Mouse (Mus musculus): ENCODE data around the gene Atn1. TPM values are rescaled to one million over a fixed set of nuclear protein-coding genes. Genes with fewer than 3 reads are reported as not detected.
A peak's percentile ranks its signal among the peaks of the same experiment; 100 is the strongest.

Gene Atn1
- polyA plus RNA-seq, 1 experiment: 83.5 TPM

DNA sequence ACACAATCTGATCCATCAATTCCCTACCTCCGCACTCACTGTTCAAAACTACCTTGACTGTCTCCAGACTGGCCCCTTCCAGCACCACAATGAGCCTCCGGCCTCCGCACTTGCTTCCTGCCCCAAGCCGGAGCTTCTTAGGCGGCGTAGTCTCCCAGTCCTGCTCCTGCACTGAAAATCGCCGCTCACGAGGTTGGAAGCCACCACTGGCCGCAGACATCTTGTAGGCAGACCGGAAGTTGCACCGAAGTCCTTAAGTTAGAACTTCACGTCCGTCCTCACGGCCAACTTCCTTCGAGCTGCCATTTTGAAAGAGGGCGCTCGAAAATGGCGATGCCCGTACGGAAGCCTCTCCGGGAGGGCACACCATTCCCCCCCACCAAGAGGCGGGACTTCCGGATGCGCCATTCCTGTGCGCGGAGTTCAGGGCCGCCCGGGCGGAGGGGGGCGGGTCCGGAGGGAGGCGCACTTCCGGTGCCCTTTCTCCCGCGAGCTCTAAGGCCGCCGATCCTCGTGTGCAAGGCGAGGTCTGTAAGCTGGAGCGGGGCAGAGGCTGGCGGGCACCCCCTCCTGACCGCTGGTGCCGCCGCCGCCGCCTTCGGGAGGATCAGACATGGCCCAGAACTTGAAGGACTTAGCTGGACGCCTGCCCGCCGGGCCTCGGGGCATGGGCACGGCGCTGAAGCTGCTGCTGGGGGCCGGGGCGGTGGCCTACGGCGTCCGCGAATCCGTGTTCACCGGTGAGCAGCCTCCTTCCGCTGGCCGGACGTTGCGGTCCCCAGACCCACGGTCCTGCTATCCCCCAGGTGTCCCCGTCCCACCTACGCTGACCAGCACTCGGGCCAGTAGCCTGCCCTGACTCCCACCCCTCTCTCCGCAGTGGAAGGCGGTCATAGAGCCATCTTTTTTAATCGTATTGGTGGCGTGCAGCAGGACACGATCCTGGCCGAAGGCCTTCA lies 44.2 kb downstream of the Atn1 start, which contains the start of the genes Emg1 and Phb2:
Gene Emg1 (minus strand): TSS at position 355 of the 959 bp plus-strand sequence.
Gene Phb2 (plus strand): TSS at position 513 of the 959 bp plus-strand sequence.
- Histone ChIP-seq H3K27ac (ENCODE audit: insufficient read depth, low read length) (peak within 1 kb of the TSS; percentile 77), H3K27me3 (ENCODE audit: control insufficient read depth, insufficient read depth, low read length) (no peaks in the 10 kb centered on the region), H3K4me3 (replicated peaks; ENCODE audit: insufficient read depth, low read depth, low read length) (peak within 1 kb of the TSS; percentile 93), H3K4me1 (ENCODE audit: control insufficient read depth, insufficient read depth, low read length) (peaks cover 20% of the 10 kb centered on the region)
- peak; percentile 97 to 98 for DNase-seq
- peak; percentile 35; the same call in 1 of the 2 replicates for TF ChIP-seq POLR2A (IDR thresholded peaks at IDR 0.05; ENCODE audit: borderline replicate concordance, insufficient read depth, low read length)
- no peak for TF ChIP-seq CTCF (IDR thresholded peaks at IDR 0.05; ENCODE audit: borderline replicate concordance, insufficient read depth, low read depth, low read length)
- WGBS: under 1% methylated on average over 76 of the region's 76 CpGs

DNA sequence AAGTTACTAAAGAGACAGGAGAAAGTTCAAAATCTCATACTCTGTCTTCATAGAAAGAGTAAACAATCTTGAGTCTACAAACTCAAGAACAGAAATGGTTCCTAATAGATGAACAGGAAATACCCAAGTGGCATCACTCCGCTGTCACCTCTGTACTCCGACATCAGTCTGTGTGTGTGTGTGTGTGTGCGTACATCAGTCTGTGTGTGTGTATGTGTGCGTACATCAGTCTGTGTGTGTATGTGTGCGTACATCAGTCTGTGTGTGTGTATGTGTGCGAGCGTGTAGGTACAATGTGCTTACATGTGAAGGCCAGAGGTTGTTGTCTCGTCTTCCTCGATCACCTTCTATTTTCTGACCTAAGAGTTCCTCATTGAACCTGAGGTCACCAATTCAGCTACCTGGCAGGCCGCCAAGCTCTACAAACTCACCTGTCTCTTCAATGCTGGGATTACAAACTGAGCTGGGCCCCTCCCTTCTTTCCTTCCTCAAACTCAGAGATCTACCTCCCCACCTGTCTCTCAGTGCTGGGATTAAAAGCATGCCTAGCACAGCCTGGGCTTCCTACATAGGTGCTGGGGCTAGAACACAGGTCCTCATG lies 47.9 kb downstream of the Atn1 start:
- Histone ChIP-seq H3K4me1 (ENCODE audit: control insufficient read depth, insufficient read depth, low read length) (peaks cover 15% of the 10 kb centered on the region), H3K4me3 (replicated peaks; ENCODE audit: insufficient read depth, low read depth, low read length) (no peak overlapping the region), H3K27ac (ENCODE audit: insufficient read depth, low read length) (no peak overlapping the region), H3K27me3 (ENCODE audit: control insufficient read depth, insufficient read depth, low read length) (no peaks in the 10 kb centered on the region)
- DNase-seq: no peak
- no peak for TF ChIP-seq POLR2A (IDR thresholded peaks at IDR 0.05; ENCODE audit: borderline replicate concordance, insufficient read depth, low read length)
- no peak for TF ChIP-seq CTCF (IDR thresholded peaks at IDR 0.05; ENCODE audit: borderline replicate concordance, insufficient read depth, low read depth, low read length)
- WGBS: 91% methylated on average over 10 of the region's 10 CpGs

DNA sequence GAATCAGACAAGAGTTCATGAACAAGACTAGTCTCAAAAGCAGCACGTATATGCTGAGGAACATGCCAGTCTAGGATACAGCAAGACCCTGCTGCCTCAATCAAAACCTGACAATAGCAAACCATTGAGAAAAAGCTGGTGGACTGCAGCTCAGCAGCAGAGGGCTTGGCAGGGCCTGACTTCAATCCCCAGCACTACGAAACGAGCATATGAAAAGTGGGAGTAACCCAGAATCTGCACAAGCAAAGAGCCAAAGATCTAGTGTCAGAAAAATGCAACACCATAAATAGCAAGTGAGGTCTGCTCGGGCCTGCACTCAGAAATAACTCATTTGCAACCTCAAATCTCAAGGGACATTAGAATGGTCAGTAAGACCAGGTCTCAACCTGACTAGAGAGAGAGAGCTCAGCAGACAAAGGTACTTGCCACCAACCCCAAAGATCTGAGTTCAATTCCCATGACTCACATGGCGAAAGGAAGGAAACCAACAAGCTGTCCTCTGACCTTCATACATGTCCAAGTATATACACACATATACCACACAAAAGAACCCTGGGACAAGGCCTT lies 50.2 kb downstream of the Atn1 start:
- 55% methylated on average over 5 of the region's 5 CpGs for WGBS
- peaks cover 13% of the 10 kb centered on the region for H3K4me1 ChIP-seq (ENCODE audit: control insufficient read depth, insufficient read depth, low read length)
- H3K4me3 ChIP-seq (replicated peaks; ENCODE audit: insufficient read depth, low read depth, low read length): no peak overlapping the region
- H3K27ac ChIP-seq (ENCODE audit: insufficient read depth, low read length): no peak overlapping the region
- no peak for DNase-seq
- H3K27me3 ChIP-seq (ENCODE audit: control insufficient read depth, insufficient read depth, low read length): no peaks in the 10 kb centered on the region
- TF ChIP-seq CTCF (IDR thresholded peaks at IDR 0.05; ENCODE audit: borderline replicate concordance, insufficient read depth, low read depth, low read length): no peak
- no peak for TF ChIP-seq POLR2A (IDR thresholded peaks at IDR 0.05; ENCODE audit: borderline replicate concordance, insufficient read depth, low read length)

DNA sequence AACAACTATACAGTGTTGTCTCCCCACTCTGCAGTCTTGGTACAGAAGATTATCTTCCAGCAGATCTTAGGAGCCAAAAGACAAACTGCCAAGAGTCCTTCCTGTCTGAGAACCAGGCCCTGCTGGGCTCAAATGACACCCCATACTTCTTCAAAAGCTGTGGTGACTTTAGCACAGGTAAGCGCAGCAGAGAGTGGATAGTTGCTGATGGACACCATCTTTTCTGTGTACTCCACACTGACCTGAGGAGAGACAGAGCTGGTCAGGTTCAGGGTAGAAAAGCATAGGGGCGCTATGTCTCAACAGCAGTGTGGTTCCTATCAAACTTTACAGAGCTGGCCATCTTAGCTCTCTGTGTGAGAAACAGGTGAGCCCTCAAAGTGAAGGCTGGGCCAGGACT lies 51.9 kb downstream of the Atn1 start:
- no peak for DNase-seq
- Histone ChIP-seq H3K27ac (ENCODE audit: insufficient read depth, low read length) (no peak overlapping the region), H3K4me3 (replicated peaks; ENCODE audit: insufficient read depth, low read depth, low read length) (no peak overlapping the region), H3K27me3 (ENCODE audit: control insufficient read depth, insufficient read depth, low read length) (no peaks in the 10 kb centered on the region), H3K4me1 (ENCODE audit: control insufficient read depth, insufficient read depth, low read length) (peaks cover 21% of the 10 kb centered on the region)
- TF ChIP-seq POLR2A (IDR thresholded peaks at IDR 0.05; ENCODE audit: borderline replicate concordance, insufficient read depth, low read length) (no peak), CTCF (IDR thresholded peaks at IDR 0.05; ENCODE audit: borderline replicate concordance, insufficient read depth, low read depth, low read length) (no peak)
- 93% methylated on average over 2 of the region's 2 CpGs for WGBS

DNA sequence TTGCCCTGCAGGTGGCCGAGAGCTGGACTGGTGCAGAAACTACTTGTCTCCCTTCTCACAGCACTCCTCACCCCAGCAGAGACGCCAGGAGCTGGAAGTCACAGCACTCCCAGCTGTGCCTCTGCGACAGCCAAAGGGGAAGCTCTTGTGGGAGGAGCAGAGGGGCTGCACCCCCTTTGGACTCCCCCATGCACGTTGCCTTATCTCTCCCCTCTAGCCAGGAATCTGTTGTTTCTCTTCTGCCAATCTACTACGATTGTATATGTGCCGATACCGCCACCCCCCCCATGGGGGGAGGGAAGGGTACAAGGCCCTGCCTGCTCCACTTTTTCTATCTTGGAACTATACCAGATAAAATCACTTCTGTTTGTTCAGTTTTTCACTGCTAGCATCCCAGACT lies 52.5 kb downstream of the Atn1 start:
- TF ChIP-seq POLR2A (IDR thresholded peaks at IDR 0.05; ENCODE audit: borderline replicate concordance, insufficient read depth, low read length) (no peak), CTCF (IDR thresholded peaks at IDR 0.05; ENCODE audit: borderline replicate concordance, insufficient read depth, low read depth, low read length) (no peak)
- 61% methylated on average over 7 of the region's 7 CpGs for WGBS
- H3K27ac ChIP-seq (ENCODE audit: insufficient read depth, low read length): no peak overlapping the region

DNA sequence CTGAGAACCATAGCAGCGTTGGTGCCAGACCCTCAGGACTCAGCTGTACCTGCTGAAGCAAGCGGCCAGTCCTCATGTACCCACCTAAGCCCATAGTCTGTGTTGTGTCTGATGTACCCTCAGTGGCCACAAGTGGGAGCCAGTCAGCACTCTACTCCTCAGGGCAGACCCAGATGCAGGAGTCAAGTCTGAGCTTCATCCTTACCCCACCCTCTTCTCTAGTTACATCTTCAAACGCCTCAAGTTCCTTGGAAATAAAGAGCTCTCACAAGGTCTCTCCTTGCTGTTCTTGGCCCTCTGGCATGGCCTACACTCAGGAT lies 53.6 kb downstream of the Atn1 start:
- Histone ChIP-seq H3K27ac (ENCODE audit: insufficient read depth, low read length) (no peak overlapping the region), H3K27me3 (ENCODE audit: control insufficient read depth, insufficient read depth, low read length) (no peaks in the 10 kb centered on the region), H3K4me3 (replicated peaks; ENCODE audit: insufficient read depth, low read depth, low read length) (no peak overlapping the region), H3K4me1 (ENCODE audit: control insufficient read depth, insufficient read depth, low read length) (peaks cover 16% of the 10 kb centered on the region)
- peak; percentile 64 to 74 for DNase-seq
- 42% methylated on average over 3 of the region's 3 CpGs for WGBS
- TF ChIP-seq CTCF (IDR thresholded peaks at IDR 0.05; ENCODE audit: borderline replicate concordance, insufficient read depth, low read depth, low read length) (peak; percentile 85), POLR2A (IDR thresholded peaks at IDR 0.05; ENCODE audit: borderline replicate concordance, insufficient read depth, low read length) (no peak)

More for the DNA sequence above, 52.5 kb downstream of the Atn1 start:
- no peak for DNase-seq
- Histone ChIP-seq H3K4me1 (ENCODE audit: control insufficient read depth, insufficient read depth, low read length) (peaks cover 22% of the 10 kb centered on the region), H3K27me3 (ENCODE audit: control insufficient read depth, insufficient read depth, low read length) (no peaks in the 10 kb centered on the region), H3K4me3 (replicated peaks; ENCODE audit: insufficient read depth, low read depth, low read length) (no peak overlapping the region)

DNA sequence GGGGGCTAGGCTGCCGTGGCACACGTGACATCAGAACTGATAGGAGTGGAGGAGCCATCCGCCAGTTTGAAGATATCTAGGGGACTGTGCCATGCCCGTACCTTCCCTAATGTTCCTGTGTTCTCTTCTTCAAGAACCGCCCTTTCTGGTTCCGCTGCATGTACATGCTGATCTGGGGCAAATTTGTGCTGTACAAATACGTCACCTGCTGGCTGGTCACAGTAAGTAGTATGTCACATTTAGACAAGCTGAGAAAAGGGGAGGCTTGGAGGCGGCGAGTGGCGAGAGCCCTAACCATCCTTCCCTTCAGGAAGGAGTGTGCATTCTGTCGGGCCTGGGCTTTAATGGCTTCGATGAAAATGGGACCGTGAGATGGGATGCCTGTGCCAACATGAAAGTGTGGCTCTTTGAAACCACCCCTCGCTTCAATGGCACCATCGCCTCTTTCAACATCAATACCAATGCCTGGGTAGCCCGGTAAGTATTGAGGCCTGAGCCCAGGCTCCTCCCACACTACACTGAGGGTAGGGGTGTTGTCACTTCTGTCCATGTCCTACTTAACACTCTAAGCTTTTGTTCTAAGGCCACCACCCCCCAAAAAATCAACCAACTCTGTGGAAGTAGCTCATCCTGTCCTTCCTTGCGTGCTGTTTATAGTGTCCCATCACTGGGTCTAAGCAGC lies 54.1 kb downstream of the Atn1 start:
- TF ChIP-seq POLR2A (IDR thresholded peaks at IDR 0.05; ENCODE audit: borderline replicate concordance, insufficient read depth, low read length) (no peak), CTCF (IDR thresholded peaks at IDR 0.05; ENCODE audit: borderline replicate concordance, insufficient read depth, low read depth, low read length) (peak; percentile 3; the same call in 1 of the 2 replicates)
- Histone ChIP-seq H3K27me3 (ENCODE audit: control insufficient read depth, insufficient read depth, low read length) (no peaks in the 10 kb centered on the region), H3K27ac (ENCODE audit: insufficient read depth, low read length) (no peak overlapping the region), H3K4me1 (ENCODE audit: control insufficient read depth, insufficient read depth, low read length) (peaks cover 16% of the 10 kb centered on the region), H3K4me3 (replicated peaks; ENCODE audit: insufficient read depth, low read depth, low read length) (no peak overlapping the region)
- WGBS: 88% methylated on average over 17 of the region's 17 CpGs
- DNase-seq: no peak

Measured in cerebellum, adult 2 months (tissue).